Mouse (Mus musculus) kidney, embryonic 14.5 days (tissue): Measurements from ENCODE around the gene Hapln4. TPM values are rescaled to one million over a fixed set of nuclear protein-coding genes. Genes with fewer than 3 reads are reported as not detected.
"Not testable (repeated sequence)": the region's sequence is repeated elsewhere in the genome, so short reads cannot be mapped to it uniquely, and the experiment has no call there.

Experiments
- ATAC-seq: fragments of 200-750 bp; cut with Nextera tagmentation; 2 replicates; pipeline ENCODE4 v1.8.0; 2017; ENCODE audit warnings: moderate number of reproducible peaks, mild to moderate bottlenecking, moderate TSS enrichment, moderate library complexity; ENCODE audit not compliant: low FRiP score, low TSS enrichment
- H3K27ac ChIP-seq: fragments of 300-500 bp; sonication (generic); 2 replicates; pipeline ENCODE4 v1.5.1; 2014; ENCODE audit warnings: low read depth, mild to moderate bottlenecking, low read length, moderate library complexity, mixed read lengths
- H3K27me3 ChIP-seq: fragments of 300-500 bp; sonication (generic); 2 replicates; pipeline ENCODE4 v1.6.1; 2014; ENCODE audit warnings: mild to moderate bottlenecking, low read length; ENCODE audit not compliant: control insufficient read depth, insufficient read depth
- H3K36me3 ChIP-seq: fragments of 300-500 bp; sonication (generic); 2 replicates; pipeline ENCODE4 v1.6.1; 2014; ENCODE audit warnings: low read length, mixed read lengths; ENCODE audit not compliant: control insufficient read depth, insufficient read depth
- H3K4me1 ChIP-seq: fragments of 300-500 bp; sonication (generic); 2 replicates; pipeline ENCODE4 v1.6.1; 2014; ENCODE audit warnings: low read length, mixed read lengths; ENCODE audit not compliant: control insufficient read depth, insufficient read depth
- H3K4me2 ChIP-seq: fragments of 300-500 bp; sonication (generic); replicated peaks from 2 replicates; pipeline ENCODE4 v1.6.1; 2014; ENCODE audit warnings: low read depth, mild to moderate bottlenecking, low read length
- H3K4me3 ChIP-seq: fragments of 300-500 bp; sonication (generic); 2 replicates; pipeline ENCODE4 v1.5.1; 2014; ENCODE audit warnings: mild to moderate bottlenecking, low read length
- H3K9ac ChIP-seq: fragments of 300-500 bp; sonication (generic); 2 replicates; pipeline ENCODE4 v1.6.1; 2014; ENCODE audit warnings: low read depth, mild to moderate bottlenecking, low read length, moderate library complexity
- H3K9me3 ChIP-seq: fragments of 300-500 bp; sonication (generic); 2 replicates; pipeline ENCODE4 v1.6.1; 2016; ENCODE audit warnings: low read length; ENCODE audit not compliant: control insufficient read depth
- WGBS: fragments of 180-500 bp; shearing (Covaris S2); extraction: QIAGEN DNeasy Blood & Tissue Kit; methylation state at CpG from one replicate; pipeline ENCODE4 v1.1.7; 2014; 5-methylcytosine and 5-hydroxymethylcytosine counted together
- polyA plus RNA-seq: library from polyadenylated mRNA; unstranded; fragments of >200 nt; fragmentation: Nextera tagmentation; extraction: Ambion mirVana; gene quantifications from 2 replicates; pipeline ENCODE4 v1.2.1, GENCODE M21; 2014

Gene Hapln4
- polyA plus RNA-seq = not detected in 2 replicates

- under 1% methylated on average over 26 of the region's 26 CpGs for WGBS
- H3K9me3 ChIP-seq = no peaks in the 10 kb centered on the region
- peak within 1 kb of the TSS; percentile 49 for H3K4me2 ChIP-seq
- ATAC-seq = no peak
- H3K27ac ChIP-seq = no peak within 1 kb of the TSS
- no peaks in the 10 kb centered on the region for H3K36me3 ChIP-seq
- no peak within 1 kb of the TSS for H3K9ac ChIP-seq
- peaks cover 15% of the 10 kb centered on the region; the same call in 1 of the 2 replicates for H3K4me1 ChIP-seq
- H3K27me3 ChIP-seq = peaks cover 60% of the 10 kb centered on the region
- peak within 1 kb of the TSS; percentile 34 for H3K4me3 ChIP-seq
These were observed at the start of gene Hapln4 for GRCm38 (mm10) chr8:70083285-70083684. Gene Hapln4, plus strand, starts transcription at chr8:70083457.

GRCm38 (mm10) chr8:70037994-70038393 is 45.3 kb upstream of the Hapln4 start:
- no peak for ATAC-seq
- H3K4me2 ChIP-seq = no peak overlapping the region
- WGBS = 90% methylated on average over 1 of the region's 1 CpGs
- no peaks in the 10 kb centered on the region for H3K9me3 ChIP-seq
- no peak overlapping the region for H3K4me3 ChIP-seq
- H3K9ac ChIP-seq = no peak overlapping the region
- H3K4me1 ChIP-seq = peaks cover 19% of the 10 kb centered on the region; the same call in 1 of the 2 replicates
- H3K36me3 ChIP-seq = no peaks in the 10 kb centered on the region; the same call in 1 of the 2 replicates
- H3K27me3 ChIP-seq = no peaks in the 10 kb centered on the region
- no peak overlapping the region for H3K27ac ChIP-seq

GRCm38 (mm10) chr8:70041885-70042546 is 41.2 kb upstream of the Hapln4 start:
- Histone ChIP-seq H3K4me2 (peak overlapping the region; percentile 93), H3K27me3 (no peaks in the 10 kb centered on the region), H3K36me3 (no peaks in the 10 kb centered on the region), H3K9me3 (no peaks in the 10 kb centered on the region), H3K27ac (no peak overlapping the region), H3K4me1 (peaks cover 26% of the 10 kb centered on the region; the same call in 1 of the 2 replicates), H3K4me3 (peak overlapping the region; percentile 100), H3K9ac (peak overlapping the region; percentile 96)
- ATAC-seq = peak; percentile 44
- WGBS = under 1% methylated on average over 45 of the region's 47 CpGs

GRCm38 (mm10) chr8:70042583-70043455 is 40.4 kb upstream of the Hapln4 start, which contains the start of the genes Mau2 and Sugp1:
Gene Mau2, minus strand, starts transcription at chr8:70042734.
Gene Sugp1, plus strand, starts transcription at chr8:70042813.
- Histone ChIP-seq H3K9ac (peak within 1 kb of the TSS; percentile 96), H3K4me3 (peak within 1 kb of the TSS; percentile 100), H3K9me3 (no peaks in the 10 kb centered on the region), H3K4me1 (peaks cover 26% of the 10 kb centered on the region; the same call in 1 of the 2 replicates), H3K4me2 (peak within 1 kb of the TSS; percentile 93), H3K27ac (no peak within 1 kb of the TSS; the same call in 1 of the 2 replicates), H3K27me3 (no peaks in the 10 kb centered on the region), H3K36me3 (no peaks in the 10 kb centered on the region)
- 1% methylated on average over 65 of the region's 65 CpGs for WGBS
- peak; percentile 96 for ATAC-seq

DNA sequence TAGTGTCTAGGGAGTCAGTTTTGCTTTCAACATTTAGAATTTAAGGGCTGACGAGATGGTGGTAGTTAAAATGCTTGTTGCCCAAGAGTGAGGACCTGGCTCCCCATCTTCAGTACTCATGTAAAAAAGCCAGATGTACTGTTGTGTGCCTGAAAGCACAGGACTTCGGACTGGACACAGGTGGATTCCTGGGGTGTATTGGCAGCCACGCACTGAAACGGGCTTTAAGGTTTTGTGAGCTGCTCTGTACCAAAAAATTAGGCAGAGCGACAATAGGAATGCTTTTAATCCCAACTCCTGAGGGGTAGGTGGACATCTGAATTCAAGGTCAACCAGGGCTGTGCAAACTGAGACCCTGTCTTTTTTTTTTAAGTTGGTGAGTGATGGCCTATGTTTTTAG is 39.3 kb upstream of the Hapln4 start:
- no peak overlapping the region for H3K27ac ChIP-seq
- peaks cover 8% of the 10 kb centered on the region for H3K36me3 ChIP-seq
- no peak overlapping the region; the same call in 1 of the 2 replicates for H3K9ac ChIP-seq
- WGBS = 91% methylated on average over 5 of the region's 5 CpGs
- no peaks in the 10 kb centered on the region for H3K9me3 ChIP-seq
- ATAC-seq = no peak
- no peaks in the 10 kb centered on the region for H3K27me3 ChIP-seq
- peaks cover 26% of the 10 kb centered on the region; the same call in 1 of the 2 replicates for H3K4me1 ChIP-seq
- peak overlapping the region; percentile 68 for H3K4me2 ChIP-seq
- H3K4me3 ChIP-seq = no peak overlapping the region

DNA sequence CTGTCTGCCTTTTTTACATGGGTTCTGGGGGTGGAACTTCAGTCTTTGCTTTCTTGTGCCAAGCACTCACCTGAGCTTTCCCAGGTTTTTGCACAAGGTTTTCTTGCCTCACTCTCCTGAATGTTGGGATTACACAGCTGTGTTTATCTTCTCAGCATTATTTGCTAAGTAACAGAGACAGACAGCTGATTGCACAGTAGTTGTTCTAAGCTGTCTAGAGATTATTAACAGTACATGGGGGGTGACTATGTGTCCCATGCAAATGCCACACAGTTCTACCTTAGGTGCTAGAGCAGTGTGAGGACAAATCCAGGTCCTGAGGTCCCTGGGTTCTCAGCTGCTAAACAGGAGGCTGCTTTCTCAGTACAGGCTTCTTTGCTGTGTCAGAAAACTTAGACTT is 33.6 kb upstream of the Hapln4 start:
- H3K9ac ChIP-seq = no peak overlapping the region
- H3K9me3 ChIP-seq = no peaks in the 10 kb centered on the region
- no peaks in the 10 kb centered on the region for H3K27me3 ChIP-seq
- peaks cover 48% of the 10 kb centered on the region for H3K36me3 ChIP-seq
- no peaks in the 10 kb centered on the region for H3K4me1 ChIP-seq
- H3K4me2 ChIP-seq = no peak overlapping the region
- ATAC-seq = no peak
- H3K27ac ChIP-seq = no peak overlapping the region
- no peak overlapping the region for H3K4me3 ChIP-seq

- not testable (repeated sequence) for H3K4me1 ChIP-seq, ATAC-seq, H3K27me3 ChIP-seq, H3K4me2 ChIP-seq, H3K4me3 ChIP-seq, H3K9ac ChIP-seq, H3K27ac ChIP-seq, H3K9me3 ChIP-seq
- WGBS = 92% methylated on average over 5 of the region's 5 CpGs
- peaks cover 55% of the 10 kb centered on the region for H3K36me3 ChIP-seq
These were observed 32.8 kb upstream of the Hapln4 start for GRCm38 (mm10) chr8:70050434-70050833.

DNA sequence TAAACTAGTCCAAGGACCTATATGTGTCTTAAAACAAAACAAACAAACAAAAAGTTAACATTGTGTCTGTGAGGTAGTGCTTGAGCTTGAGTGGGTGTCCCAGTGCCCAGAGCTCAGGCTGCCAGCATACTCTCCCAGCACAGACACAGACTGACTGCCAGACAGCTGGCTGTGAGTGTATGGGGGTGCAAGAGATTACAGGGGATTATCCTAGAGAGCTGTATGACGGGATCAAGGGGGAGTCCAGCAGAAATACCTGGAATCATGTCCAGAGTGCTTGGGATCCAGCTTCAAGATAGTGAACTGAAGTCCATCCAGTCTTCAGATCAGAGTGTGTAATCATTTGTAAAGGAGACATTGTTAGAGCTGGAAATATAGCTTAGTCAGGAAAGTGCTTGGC is 25.5 kb upstream of the Hapln4 start:
- Histone ChIP-seq H3K4me2 (no peak overlapping the region), H3K36me3 (peaks cover 84% of the 10 kb centered on the region), H3K4me3 (no peak overlapping the region), H3K9ac (no peak overlapping the region), H3K9me3 (no peaks in the 10 kb centered on the region), H3K27me3 (no peaks in the 10 kb centered on the region), H3K4me1 (no peaks in the 10 kb centered on the region), H3K27ac (no peak overlapping the region)
- ATAC-seq = no peak
- 93% methylated on average over 1 of the region's 1 CpGs for WGBS
